Mouse (Mus musculus): ENCODE data around the gene Taar7a.

Gene Taar7a

GRCm38 (mm10) chr10:23993381-23993780 lies at the start of gene Taar7a:
Gene Taar7a, minus strand, starts transcription at chr10:23993481.
- no peak for DNase-seq

- no peak for DNase-seq
Measured at GRCm38 (mm10) chr10:24040120-24040869, 47.0 kb upstream of the Taar7a start.

DNA sequence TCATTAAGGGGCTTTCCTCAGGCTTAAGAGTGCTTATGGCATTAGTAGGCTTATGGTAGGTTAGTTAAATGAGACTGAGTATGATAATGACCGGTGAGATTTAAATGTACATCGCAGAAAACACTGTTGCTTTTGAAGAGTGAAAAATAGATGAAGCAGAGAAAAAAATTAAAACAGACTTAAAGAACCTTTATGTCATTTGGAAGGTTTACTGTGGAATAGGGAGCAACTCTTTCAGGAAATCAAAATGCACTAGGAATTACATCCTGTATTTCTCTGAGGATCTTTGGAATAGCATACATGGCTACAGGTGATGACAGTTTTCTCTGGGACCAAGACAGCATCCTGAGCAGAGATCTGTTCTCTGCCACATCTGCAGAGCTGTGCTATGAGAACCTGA lies 44.0 kb upstream of the Taar7a start, which contains the start of gene Taar7e:
Gene Taar7e (plus strand): TSS at position 301 of the 400 bp plus-strand sequence.
- peak; percentile 52 for DNase-seq

DNA sequence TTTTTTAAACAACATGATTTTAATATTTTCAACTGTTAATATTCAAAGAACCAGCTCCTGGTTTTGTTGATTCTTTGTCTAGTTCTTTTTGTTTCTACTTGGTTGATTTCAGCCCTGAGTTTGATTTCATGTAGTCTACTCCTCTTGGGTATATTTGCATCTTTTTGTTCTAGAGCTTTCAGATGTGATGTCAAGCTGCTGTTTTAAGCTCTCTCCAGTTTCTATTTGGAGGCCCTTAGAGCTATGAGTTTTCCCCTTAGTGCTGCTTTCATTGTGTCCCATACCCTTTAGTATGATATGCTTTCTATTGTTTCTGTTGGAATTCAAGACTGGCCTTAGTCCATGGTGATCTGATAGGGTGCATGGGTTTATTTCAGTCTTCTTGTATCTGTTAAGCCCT lies 38.1 kb upstream of the Taar7a start:
- DNase-seq: no peak

DNA sequence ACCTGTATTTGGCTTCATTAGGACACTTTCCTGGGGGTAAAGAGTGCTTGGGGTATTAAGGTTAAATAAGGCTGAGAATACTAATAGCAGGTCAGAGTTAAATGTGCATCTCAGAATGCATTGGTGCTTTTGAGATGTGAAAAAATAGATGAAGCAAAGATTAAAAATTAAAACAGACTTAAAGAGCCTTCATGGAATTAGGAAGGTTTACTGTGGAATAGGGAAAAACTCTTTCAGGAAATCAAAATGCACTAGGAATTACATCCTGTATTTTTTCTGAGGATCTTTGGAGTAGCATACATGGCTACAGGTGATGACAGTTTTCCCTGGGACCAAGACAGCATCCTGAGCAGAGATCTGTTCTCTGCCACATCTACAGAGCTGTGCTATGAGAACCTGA lies 33.6 kb upstream of the Taar7a start, which contains the start of gene Taar7d:
Gene Taar7d (plus strand): TSS at position 301 of the 400 bp plus-strand sequence.
- no peak for DNase-seq

DNA sequence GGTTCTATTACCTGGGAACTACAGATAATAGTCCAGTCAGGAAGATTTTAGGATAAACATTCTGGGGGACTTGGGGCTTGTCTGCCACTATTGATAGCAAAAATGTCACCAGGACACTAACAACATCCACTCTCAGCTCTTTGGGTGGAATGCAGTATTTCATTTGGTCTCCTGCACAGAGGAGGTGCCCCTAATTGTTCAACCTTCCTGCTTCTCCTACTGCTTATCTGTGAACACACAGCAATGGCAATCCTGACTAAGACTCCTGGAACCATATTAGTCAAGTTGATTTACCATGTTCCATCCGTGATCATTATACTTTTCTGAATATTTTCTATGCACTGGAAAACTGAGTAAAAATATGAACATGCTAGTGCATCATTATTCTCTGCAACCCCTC lies 14.9 kb upstream of the Taar7a start:
- DNase-seq: no peak

DNA sequence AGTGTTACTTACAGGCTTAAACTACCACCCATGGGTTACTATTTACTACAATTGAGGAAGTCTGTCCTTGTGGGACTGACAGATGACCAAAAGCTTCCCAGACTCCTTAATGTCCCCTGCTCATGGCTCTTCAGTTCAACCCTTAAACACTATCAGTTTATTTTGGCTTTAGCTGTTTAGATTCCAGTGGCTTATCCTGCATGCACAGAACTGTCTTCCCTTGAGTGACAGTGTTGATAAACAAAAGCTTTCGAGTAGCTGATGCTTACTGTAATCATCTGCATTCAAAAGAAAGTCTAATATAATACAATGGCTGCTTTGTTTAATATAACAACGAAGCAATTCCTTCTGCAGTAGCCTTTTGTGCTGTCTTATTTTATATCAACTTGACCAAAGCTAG lies 13.8 kb upstream of the Taar7a start:
- no peak for DNase-seq

- DNase-seq: no peak
Measured at GRCm38 (mm10) chr10:24006442-24006841, 13.2 kb upstream of the Taar7a start.

DNA sequence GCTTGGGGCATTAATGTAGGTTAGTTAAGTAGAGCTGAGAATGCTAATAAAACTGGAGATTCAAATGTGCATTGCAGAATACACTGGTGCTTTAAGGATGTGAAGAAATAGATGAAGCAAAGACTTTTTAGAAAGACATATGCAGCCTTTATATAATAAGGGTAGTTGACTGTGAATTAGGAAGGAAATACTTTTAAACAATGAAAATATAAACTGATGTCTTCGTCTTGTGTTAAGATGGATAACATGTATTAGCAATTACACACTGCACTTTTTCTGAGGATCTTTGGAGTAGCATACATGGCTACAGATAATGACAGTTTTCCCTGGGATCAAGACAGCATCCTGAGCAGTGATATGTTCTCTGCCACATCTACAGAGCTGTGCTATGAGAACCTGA lies 6.4 kb upstream of the Taar7a start, which contains the start of gene Taar7b:
Gene Taar7b (plus strand): TSS at position 301 of the 400 bp plus-strand sequence.
- no peak for DNase-seq

GRCm38 (mm10) chr10:23986419-23986818 lies 6.9 kb downstream of the Taar7a start:
- no peak for DNase-seq

DNA sequence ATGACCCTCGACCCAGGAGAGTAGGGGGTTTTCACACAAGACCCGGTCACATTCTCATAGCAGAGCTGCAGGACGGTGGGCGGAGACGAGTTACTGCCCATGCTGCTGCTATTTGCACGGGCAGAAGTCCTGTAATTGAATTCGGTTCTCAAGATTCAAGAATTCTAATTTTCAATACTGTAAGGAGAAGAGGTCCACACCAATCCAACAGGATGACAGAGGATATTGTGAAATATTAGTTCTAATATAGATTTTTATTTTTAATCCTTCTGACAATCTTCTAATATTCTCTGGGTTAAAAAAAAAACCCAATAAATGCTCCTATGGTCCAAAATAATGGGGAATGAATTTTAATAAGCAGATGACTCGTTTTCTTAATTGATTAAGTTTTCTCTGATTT lies 7.7 kb downstream of the Taar7a start, which contains the start of gene Taar6:
Gene Taar6 (minus strand): TSS at position 101 of the 400 bp plus-strand sequence.
- DNase-seq: no peak

- DNase-seq: peak; percentile 91
Measured at GRCm38 (mm10) chr10:23978901-23979705, 14.2 kb downstream of the Taar7a start.

DNA sequence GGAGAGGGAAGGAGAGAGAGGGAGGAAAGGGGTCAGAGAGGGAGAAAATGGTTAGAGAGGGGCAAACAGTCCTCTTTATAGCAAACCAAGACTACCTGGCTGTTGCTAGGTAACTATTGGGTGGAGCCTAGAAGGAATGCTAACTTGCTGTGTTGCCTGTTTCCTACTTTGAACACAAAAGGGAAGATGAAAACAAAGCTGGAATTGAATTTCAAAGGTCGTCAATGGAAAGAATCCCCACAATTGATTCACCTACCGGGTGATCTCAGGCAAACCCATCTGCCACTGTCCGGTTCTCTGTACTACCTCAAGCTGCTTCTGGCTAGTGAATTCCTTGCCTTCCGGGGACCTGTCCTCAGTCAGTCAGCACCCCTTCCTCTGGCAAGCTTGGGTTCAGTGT lies 15.3 kb downstream of the Taar7a start:
- DNase-seq: no peak

DNA sequence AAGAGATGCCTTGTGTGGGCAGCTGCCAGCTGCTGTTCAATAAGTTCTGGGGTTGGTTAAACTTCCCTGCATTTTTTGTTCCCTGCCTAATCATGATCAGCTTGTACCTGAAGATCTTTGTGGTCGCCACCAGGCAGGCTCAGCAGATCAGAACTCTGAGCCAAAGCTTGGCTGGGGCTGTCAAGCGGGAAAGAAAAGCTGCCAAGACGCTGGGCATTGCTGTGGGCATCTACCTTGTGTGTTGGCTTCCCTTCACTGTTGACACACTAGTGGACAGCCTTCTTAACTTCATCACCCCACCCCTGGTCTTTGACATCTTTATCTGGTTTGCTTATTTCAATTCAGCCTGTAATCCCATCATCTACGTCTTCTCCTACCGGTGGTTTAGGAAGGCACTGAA lies 22.0 kb downstream of the Taar7a start:
- DNase-seq: no peak

GRCm38 (mm10) chr10:23970656-23971165 lies 22.6 kb downstream of the Taar7a start, which contains the start of gene Taar5:
Gene Taar5, plus strand, starts transcription at chr10:23970706.
- DNase-seq: no peak

DNA sequence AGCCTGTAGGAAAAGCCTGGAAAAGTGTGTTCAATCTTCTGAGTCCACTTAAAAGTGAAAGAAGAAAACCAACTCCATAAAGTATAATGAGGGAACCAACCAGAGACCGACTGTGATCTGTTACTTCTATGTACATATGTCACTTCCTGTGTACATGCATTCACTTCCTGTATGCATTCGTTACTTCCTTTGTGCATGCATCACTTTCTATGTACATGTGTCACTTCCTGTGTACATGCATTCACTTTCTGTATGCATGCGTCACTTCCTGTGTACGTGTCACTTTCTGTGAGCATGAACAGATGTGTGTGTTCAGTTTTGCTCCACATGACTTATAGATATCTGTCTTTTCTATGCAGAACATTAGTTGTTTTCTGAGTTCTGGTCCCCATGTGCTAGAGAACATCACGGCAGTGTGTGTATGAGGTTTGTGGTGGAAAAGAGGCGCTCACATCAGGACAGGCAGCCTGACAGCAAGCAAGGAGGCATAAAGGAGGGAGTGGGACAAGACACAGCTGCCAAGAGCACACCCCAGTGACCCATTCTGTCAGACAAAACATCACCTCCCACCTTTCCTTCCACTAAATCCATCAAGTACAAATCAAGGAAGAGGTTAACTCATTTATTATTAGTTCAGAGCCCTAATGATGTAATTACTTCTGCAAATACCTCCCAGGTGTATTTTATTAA lies 28.2 kb downstream of the Taar7a start:
- no peak for DNase-seq

DNA sequence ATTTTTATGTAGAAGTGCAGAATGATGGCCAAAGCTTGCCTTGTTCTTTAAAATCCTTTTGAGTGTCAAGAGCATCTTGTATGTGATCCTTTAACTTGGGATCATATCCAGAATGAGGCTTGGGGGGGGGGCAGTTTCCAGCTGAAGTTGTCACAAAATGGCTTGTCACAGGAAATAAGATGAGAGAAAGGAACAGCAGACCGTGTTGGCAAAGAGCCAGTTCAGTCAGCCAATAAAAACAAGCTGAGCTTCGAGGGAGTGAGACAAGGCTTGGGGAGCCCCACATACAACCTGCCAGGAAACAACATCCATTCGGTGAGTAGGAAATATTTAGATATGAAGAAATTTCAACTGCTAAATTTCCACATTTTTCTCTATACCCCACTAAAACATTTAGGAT lies 29.8 kb downstream of the Taar7a start:
- DNase-seq: peak; percentile 24

- DNase-seq: no peak
Measured at GRCm38 (mm10) chr10:23960444-23960915, 32.8 kb downstream of the Taar7a start, which contains the start of gene Taar4. Gene Taar4, plus strand, starts transcription at chr10:23960494.

- DNase-seq: no peak
Measured at GRCm38 (mm10) chr10:23959071-23959470, 34.2 kb downstream of the Taar7a start.

DNA sequence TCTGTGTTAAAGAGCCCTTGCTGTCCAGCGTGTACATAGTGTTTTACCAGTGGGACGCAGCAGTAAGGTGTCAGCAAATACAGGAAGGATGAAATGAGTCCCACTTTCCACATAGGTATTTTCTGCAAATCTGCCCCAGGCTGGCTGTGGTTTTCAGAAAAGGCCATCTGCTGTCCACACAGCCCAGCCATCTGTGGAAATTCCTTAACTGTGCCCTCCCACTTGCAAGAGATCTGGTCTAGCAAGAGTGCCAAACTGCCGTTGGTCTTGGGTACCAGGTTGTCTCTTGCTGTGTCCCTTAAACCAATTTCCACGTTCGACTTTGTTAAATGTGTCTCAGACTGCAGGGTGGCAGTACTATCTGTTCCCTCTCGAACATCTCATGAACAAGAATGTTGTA lies 41.6 kb downstream of the Taar7a start:
- no peak for DNase-seq

DNA sequence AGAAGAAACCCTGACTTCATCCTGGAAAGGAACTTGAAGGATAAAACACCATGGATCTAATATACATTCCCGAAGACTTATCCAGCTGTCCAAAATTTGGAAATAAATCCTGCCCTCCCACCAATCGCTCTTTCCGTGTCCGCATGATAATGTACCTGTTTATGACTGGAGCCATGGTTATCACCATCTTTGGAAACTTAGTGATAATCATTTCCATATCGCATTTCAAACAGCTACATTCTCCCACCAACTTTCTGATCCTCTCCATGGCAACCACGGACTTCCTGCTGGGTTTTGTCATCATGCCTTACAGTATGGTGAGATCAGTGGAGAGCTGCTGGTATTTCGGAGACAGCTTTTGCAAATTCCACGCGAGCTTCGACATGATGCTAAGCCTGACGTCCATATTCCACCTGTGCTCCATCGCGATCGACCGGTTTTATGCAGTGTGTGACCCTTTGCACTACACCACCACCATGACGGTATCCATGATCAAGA lies 43.7 kb downstream of the Taar7a start, which contains the start of gene Taar3:
Gene Taar3 (plus strand): TSS at position 51 of the 498 bp plus-strand sequence.
- DNase-seq: no peak

GRCm38 (mm10) chr10:23948026-23948425 lies 45.3 kb downstream of the Taar7a start:
- DNase-seq: no peak

All from retina, postnatal 1 day (tissue).